Mouse (Mus musculus): Measurements from ENCODE around the gene Ppp4c.

Gene Ppp4c

GRCm38 (mm10) chr7:126802134-126802889, 10.0 kb upstream of the Ppp4c start:
- DNase-seq (ENCODE audit: low spot score): no peak

GRCm38 (mm10) chr7:126801057-126801422, 8.7 kb upstream of the Ppp4c start:
- no peak for DNase-seq (ENCODE audit: low spot score)

GRCm38 (mm10) chr7:126800269-126801056, 8.2 kb upstream of the Ppp4c start:
- DNase-seq (ENCODE audit: low spot score): no peak

GRCm38 (mm10) chr7:126799468-126800268, 7.4 kb upstream of the Ppp4c start:
- DNase-seq (ENCODE audit: low spot score): no peak

- DNase-seq (ENCODE audit: low spot score): peak; percentile 98
These were observed 6.8 kb upstream of the Ppp4c start for GRCm38 (mm10) chr7:126799050-126799467.

GRCm38 (mm10) chr7:126798127-126799049, 6.1 kb upstream of the Ppp4c start:
- no peak for DNase-seq (ENCODE audit: low spot score)

- no peak for DNase-seq (ENCODE audit: low spot score)
These were observed 5.3 kb upstream of the Ppp4c start, which contains the start of gene Fam57b for GRCm38 (mm10) chr7:126797411-126798126. Gene Fam57b (plus strand): TSS chr7:126797668.

- DNase-seq (ENCODE audit: low spot score): no peak
These were observed 4.1 kb upstream of the Ppp4c start for GRCm38 (mm10) chr7:126796350-126796932.

- DNase-seq (ENCODE audit: low spot score): no peak
These were observed 3.4 kb upstream of the Ppp4c start for GRCm38 (mm10) chr7:126795387-126796317.

GRCm38 (mm10) chr7:126794271-126794605, 1.9 kb upstream of the Ppp4c start:
- DNase-seq (ENCODE audit: low spot score): no peak

- DNase-seq (ENCODE audit: low spot score): no peak
These were observed 1.4 kb upstream of the Ppp4c start for GRCm38 (mm10) chr7:126793456-126794270.

- DNase-seq (ENCODE audit: low spot score): no peak
These were observed 586 bp upstream of the Ppp4c start for GRCm38 (mm10) chr7:126792721-126793443.

GRCm38 (mm10) chr7:126789141-126789540, 3.2 kb downstream of the Ppp4c start:
- no peak for DNase-seq (ENCODE audit: low spot score)

- DNase-seq (ENCODE audit: low spot score): no peak
These were observed 6.2 kb downstream of the Ppp4c start for GRCm38 (mm10) chr7:126786142-126786541.

GRCm38 (mm10) chr7:126785056-126785455, 7.2 kb downstream of the Ppp4c start:
- DNase-seq (ENCODE audit: low spot score): no peak

- DNase-seq (ENCODE audit: low spot score): no peak
These were observed 7.8 kb downstream of the Ppp4c start for GRCm38 (mm10) chr7:126784469-126784868.

GRCm38 (mm10) chr7:126782693-126783092, 9.6 kb downstream of the Ppp4c start:
- DNase-seq (ENCODE audit: low spot score): no peak

Measured in urinary bladder, postnatal 14 days (tissue).